9 mouse cellular contexts compared by ENCODE assay signal in genomic region chr12:99083616-99084015, GRCm38 (mm10).
DNase-seq lines count a peak whose midpoint lies in the region; ATAC-seq and TF ChIP-seq lines count a peak whose summit lies in the region.
"Had no signal": no experiment of that assay in that cellular context is flagged by ENCODE, and none has a peak within 500 bp of the region (broad histone marks: within the 10 kb centered on the region; RNA-seq: fewer than 3 reads in every experiment).

No protein-coding gene starts in this region.

- H3K4me1 ChIP-seq in testis, adult 2 months (ENCODE audit: control insufficient read depth, insufficient read depth, low read length), result peaks cover 12% of the 10 kb centered on the region
- peaks cover 9% of the 10 kb centered on the region; the same call in 1 of the 2 replicates for H3K4me1 ChIP-seq in limb, embryonic 13.5 days
- H3K4me1 ChIP-seq: intestine, embryonic 15.5 days had no signal

- H3K4me3 ChIP-seq in testis, adult 2 months (ENCODE audit: control insufficient read depth, low read depth, low read length), result peak overlapping the region; percentile 52
- H3K4me3 ChIP-seq in limb, embryonic 13.5 days, result no peak overlapping the region
- H3K4me3 ChIP-seq: intestine, embryonic 15.5 days had no signal

- DNase-seq in cerebellum, adult 11-12 months, result peak; percentile 15
- no peak for DNase-seq in cerebellum, postnatal 36 days
- DNase-seq in testis, postnatal 10 days (ENCODE audit: low spot score), result no peak
- peak; percentile 11 for DNase-seq in testis, postnatal 14 days (ENCODE audit: low spot score)
- no peak for DNase-seq in layer of hippocampus, adult 9-10 months (ENCODE audit: low spot score)
- no peak for DNase-seq in yolk sac, embryonic 10.5 days (ENCODE audit: low spot score)

- H3K4me2 ChIP-seq in limb, embryonic 13.5 days (replicated peaks), result peak overlapping the region; percentile 24; the same call in 1 of the 2 replicates
- H3K4me2 ChIP-seq: intestine, embryonic 15.5 days had no signal

- no peaks in the 10 kb centered on the region for H3K36me3 ChIP-seq in testis, adult 2 months (ENCODE audit: control insufficient read depth, insufficient read depth, low read length)
- no peaks in the 10 kb centered on the region for H3K36me3 ChIP-seq in limb, embryonic 13.5 days
- H3K36me3 ChIP-seq: intestine, embryonic 15.5 days had no signal

- no peak for TF ChIP-seq CTCF in testis, adult 2 months (IDR thresholded peaks at IDR 0.05; ENCODE audit: control insufficient read depth, insufficient read depth, insufficient replicate concordance, low read depth, low read length)

- ATAC-seq in limb, embryonic 13.5 days (ENCODE audit: low FRiP score, low read depth), result no peak

- no peak overlapping the region for H3K9ac ChIP-seq in limb, embryonic 13.5 days
- H3K9ac ChIP-seq: intestine, embryonic 15.5 days had no signal

- no peak for TF ChIP-seq POLR2A in testis, adult 2 months (IDR thresholded peaks at IDR 0.05; ENCODE audit: control insufficient read depth, low read depth, low read length)

- WGBS in limb, embryonic 13.5 days, result 41% methylated on average over 11 of the region's 11 CpGs

- no peak overlapping the region for H3K27ac ChIP-seq in testis, adult 2 months (ENCODE audit: control insufficient read depth, insufficient read depth, low read depth, low read length)
- H3K27ac ChIP-seq in limb, embryonic 13.5 days, result no peak overlapping the region
- H3K27ac ChIP-seq: intestine, embryonic 15.5 days had no signal

- H3K9me3 ChIP-seq in limb, embryonic 13.5 days, result no peaks in the 10 kb centered on the region
- H3K9me3 ChIP-seq: intestine, embryonic 15.5 days had no signal

- no peaks in the 10 kb centered on the region for H3K27me3 ChIP-seq in testis, adult 2 months (ENCODE audit: control insufficient read depth, insufficient read depth, low read length)
- H3K27me3 ChIP-seq in limb, embryonic 13.5 days, result peaks cover 11% of the 10 kb centered on the region

Comparison
In these comparisons a context has a peak if more than half of its experiments do, and no peak if none do; other contexts are left out.
1. DNase-seq: peak in cerebellum, adult 11-12 months (single experiment) and testis, postnatal 14 days (single experiment); none in cerebellum, postnatal 36 days (0 of 2), testis, postnatal 10 days (single experiment), layer of hippocampus, adult 9-10 months (single experiment) and yolk sac, embryonic 10.5 days (single experiment).